Mouse (Mus musculus): Measurements from ENCODE around the gene Sema3b.

Gene Sema3b

GRCm38 (mm10) chr9:107608741-107609432 lies at the start of gene Sema3b:
Gene Sema3b, minus strand, starts transcription at chr9:107609229.
- DNase-seq: no peak

GRCm38 (mm10) chr9:107658096-107658495 lies 49.1 kb upstream of the Sema3b start:
- no peak for DNase-seq

- no peak for DNase-seq
These were observed 48.1 kb upstream of the Sema3b start for GRCm38 (mm10) chr9:107657144-107657543.

- DNase-seq: no peak
These were observed 45.6 kb upstream of the Sema3b start for GRCm38 (mm10) chr9:107654585-107654984.

- DNase-seq: no peak
These were observed 44.4 kb upstream of the Sema3b start for GRCm38 (mm10) chr9:107653474-107653873.

- no peak for DNase-seq
These were observed 41.9 kb upstream of the Sema3b start for GRCm38 (mm10) chr9:107650708-107651481.

- DNase-seq: no peak
These were observed 41.2 kb upstream of the Sema3b start for GRCm38 (mm10) chr9:107650225-107650624.

GRCm38 (mm10) chr9:107648767-107649166 lies 39.7 kb upstream of the Sema3b start:
- DNase-seq: no peak

GRCm38 (mm10) chr9:107646975-107647374 lies 37.9 kb upstream of the Sema3b start:
- no peak for DNase-seq

GRCm38 (mm10) chr9:107645577-107645976 lies 36.5 kb upstream of the Sema3b start:
- peak; percentile 73 for DNase-seq

GRCm38 (mm10) chr9:107645153-107645510 lies 36.1 kb upstream of the Sema3b start:
- DNase-seq: no peak

GRCm38 (mm10) chr9:107644495-107645152 lies 35.6 kb upstream of the Sema3b start:
- DNase-seq: peak; percentile 91

- DNase-seq: no peak
These were observed 34.6 kb upstream of the Sema3b start for GRCm38 (mm10) chr9:107643544-107644214.

- no peak for DNase-seq
These were observed 32.6 kb upstream of the Sema3b start for GRCm38 (mm10) chr9:107641666-107642065.

GRCm38 (mm10) chr9:107640257-107640772 lies 31.3 kb upstream of the Sema3b start:
- DNase-seq: no peak

GRCm38 (mm10) chr9:107637070-107637469 lies 28.0 kb upstream of the Sema3b start:
- no peak for DNase-seq

GRCm38 (mm10) chr9:107635279-107636028 lies 26.4 kb upstream of the Sema3b start, which contains the start of gene Gnai2:
Gene Gnai2, minus strand, starts transcription at chr9:107635367.
- DNase-seq: peak; percentile 96

GRCm38 (mm10) chr9:107634406-107635278 lies 25.6 kb upstream of the Sema3b start:
- no peak for DNase-seq

GRCm38 (mm10) chr9:107633661-107634405 lies 24.8 kb upstream of the Sema3b start:
- no peak for DNase-seq

- peak; percentile 86 for DNase-seq
These were observed 24.1 kb upstream of the Sema3b start for GRCm38 (mm10) chr9:107633091-107633660.
